In genomic region chr13:54446686-54447495, GRCm38 (mm10) we compare ENCODE assay signal across 8 mouse cellular contexts. TPM values are rescaled to one million over a fixed set of nuclear protein-coding genes. Genes with fewer than 3 reads are reported as not detected.
DNase-seq lines count a peak whose midpoint lies in the region; ATAC-seq lines count a peak whose summit lies in the region.

No protein-coding gene starts in this region.

- ATAC-seq in intestine, embryonic 14.5 days (replicated peaks; ENCODE audit: low FRiP score, low TSS enrichment, low read depth), result peak; percentile 65; the same call in 1 of the 2 replicates

- H3K4me3 ChIP-seq in intestine, embryonic 14.5 days (ENCODE audit: low read depth, low read length), result no peak overlapping the region

- no peaks in the 10 kb centered on the region; the same call in 1 of the 2 replicates for H3K4me1 ChIP-seq in intestine, embryonic 14.5 days (replicated peaks; ENCODE audit: control insufficient read depth, insufficient read depth, low read length)

- peak overlapping the region; percentile 20; the same call in 1 of the 2 replicates for H3K4me2 ChIP-seq in intestine, embryonic 14.5 days (ENCODE audit: low read length)

- no peak overlapping the region for H3K9ac ChIP-seq in intestine, embryonic 14.5 days (ENCODE audit: low read length)

- H3K27me3 ChIP-seq in intestine, embryonic 14.5 days (replicated peaks; ENCODE audit: control insufficient read depth, insufficient read depth, low read length), result no peaks in the 10 kb centered on the region

- no peak overlapping the region for H3K27ac ChIP-seq in intestine, embryonic 14.5 days (ENCODE audit: low read depth)

- WGBS in intestine, embryonic 14.5 days, result 22% methylated on average over 19 of the region's 19 CpGs

- peak; percentile 79 to 94 for DNase-seq in adrenal gland, adult (ENCODE audit: inconsistent age in 2 of 2, low spot score in 1 of 2)
- DNase-seq in embryo, embryonic 10.5 days (ENCODE audit: low spot score), result peak; percentile 93
- DNase-seq in gastrocnemius, postnatal 25 days, result peak; percentile 67
- peak; percentile 94 for DNase-seq in intestine, embryonic 14.5 days (ENCODE audit: low spot score)
- DNase-seq in left cerebral cortex, postnatal 14 days (ENCODE audit: low spot score in 2 of 2), result peak; percentile 92 to 93
- peak; percentile 89 for DNase-seq in mesoderm, embryonic 11.5 days (ENCODE audit: low read depth, low spot score)
- peak; percentile 67 to 77 for DNase-seq in right cerebral cortex, postnatal 36 days (ENCODE audit: low spot score in 2 of 2)
- peak; percentile 70 to 85 for DNase-seq in urinary bladder, postnatal 4 days (ENCODE audit: low spot score in 2 of 2)

- intact Hi-C loops in left cerebral cortex, postnatal 14 days (cut with DNase I), result loop anchor here (1.0 to 5.0 kb wide), 3 partner anchors 75 to 332 kb away; partner anchors contain the start of gene Cplx2

- H3K36me3 ChIP-seq in intestine, embryonic 14.5 days (ENCODE audit: control insufficient read depth, insufficient read depth, low read length), result no peaks in the 10 kb centered on the region

- H3K9me3 ChIP-seq in intestine, embryonic 14.5 days (ENCODE audit: control insufficient read depth, low read length), result no peaks in the 10 kb centered on the region

RNA-seq across cellular contexts. Expression of gene Thoc3, which starts 21.8 kb away (rescaled TPM):
- 10 to 100 TPM; 11.3 to 13.8 TPM for total RNA-seq in gastrocnemius, postnatal 25 days (2021)
- polyA plus RNA-seq in intestine, embryonic 14.5 days (2014; fragmentation: Nextera tagmentation; extraction: Ambion mirVana), result 133 and 140 TPM in 2 replicates
- total RNA-seq in left cerebral cortex, postnatal 14 days (2021), result 10 to 100 TPM; 39.5 to 41.1 TPM

RNA-seq across cellular contexts. Expression of gene Simc1, which starts 56.7 kb away (rescaled TPM):
- 1 to 10 TPM; 1.7 TPM for total RNA-seq in gastrocnemius, postnatal 25 days (2021)
- polyA plus RNA-seq in intestine, embryonic 14.5 days (2014; fragmentation: Nextera tagmentation; extraction: Ambion mirVana), result 12.3 and 14.6 TPM in 2 replicates
- total RNA-seq in left cerebral cortex, postnatal 14 days (2021), result 10 to 100 TPM; 13.6 to 14.8 TPM

Comparison
In these comparisons a context has a peak if more than half of its experiments do, and no peak if none do; other contexts are left out.
1. RNA of gene Simc1, which starts 56.7 kb away (total RNA-seq): 13.6 to 14.8 TPM in left cerebral cortex, postnatal 14 days; 1.7 TPM in gastrocnemius, postnatal 25 days; every median in the first group is over 4 times any median in the second.
2. Peak in every context shown above with its lines, with median percentiles within 50 percentile points of each other: DNase-seq.